Mouse (Mus musculus) liver, adult 2 months (tissue): ENCODE results near the gene Tha1. TPM values are rescaled to one million over a fixed set of nuclear protein-coding genes. Genes with fewer than 3 reads are reported as not detected.

Source experiments
- DNase-seq: peaks from one replicate; pipeline ENCODE4 v3.0.0-alpha.2; 2011; ENCODE audit warnings: low read depth, low spot score; ENCODE audit errors: extremely low read depth
- H3K27ac ChIP-seq: fragments of 200-500 bp; replicated peaks from 2 replicates; pipeline ENCODE4 v1.5.1; 2012; ENCODE audit warnings: low read depth, mild to moderate bottlenecking, control low read depth, inconsistent platforms, low read length; ENCODE audit not compliant: insufficient read depth
- H3K27me3 ChIP-seq: fragments of 200-500 bp; 2 replicates; pipeline ENCODE4 v1.6.1; 2012; ENCODE audit warnings: mild to moderate bottlenecking, moderate library complexity, low read length, inconsistent platforms; ENCODE audit not compliant: control insufficient read depth, insufficient read depth
- H3K36me3 ChIP-seq: fragments of 200-500 bp; 2 replicates; pipeline ENCODE4 v1.6.1; 2012; ENCODE audit warnings: low read length, inconsistent platforms; ENCODE audit not compliant: control insufficient read depth, insufficient read depth
- H3K4me1 ChIP-seq: fragments of 200-500 bp; 2 replicates; pipeline ENCODE4 v1.6.1; 2011; ENCODE audit warnings: low read length; ENCODE audit not compliant: control insufficient read depth, insufficient read depth
- H3K4me3 ChIP-seq: fragments of 200-500 bp; 2 replicates; pipeline ENCODE4 v1.5.1; 2011; ENCODE audit warnings: low read depth, mild to moderate bottlenecking, control low read depth, low read length, moderate library complexity; ENCODE audit not compliant: insufficient read depth
- H3K79me2 ChIP-seq: fragments of 200-500 bp; 2 replicates; pipeline ENCODE4 v1.6.1; 2012; ENCODE audit warnings: inconsistent platforms, mild to moderate bottlenecking, low read length, moderate library complexity; ENCODE audit not compliant: control insufficient read depth, insufficient read depth
- H3K9ac ChIP-seq: fragments of 200-500 bp; 2 replicates; pipeline ENCODE4 v1.6.1; 2012; ENCODE audit warnings: low read depth, mild to moderate bottlenecking, control low read depth, inconsistent platforms, low read length
- CTCF ChIP-seq: fragments of 200-500 bp; IDR thresholded peaks from 2 replicates; pipeline ENCODE4 v1.5.1; 2011; ENCODE audit warnings: low read depth, low read length, control low read depth
- POLR2A ChIP-seq: fragments of 200-500 bp; IDR thresholded peaks from 2 replicates; pipeline ENCODE4 v1.6.1; 2011; ENCODE audit warnings: low read length, control low read depth; ENCODE audit not compliant: insufficient read depth; ENCODE audit errors: extremely low read depth
- WGBS: fragments of 180-500 bp; shearing (Covaris S2); methylation state at CpG from one replicate; pipeline ENCODE4 v1.1.7; 2018; 5-methylcytosine and 5-hydroxymethylcytosine counted together
- polyA plus RNA-seq: library from polyadenylated mRNA; depleted of rRNA; stranded (reverse); fragments of >200 nt; gene quantifications from 2 replicates; pipeline ENCODE4 v1.2.3, GENCODE M21; 2012
- total RNA-seq: library from RNA; depleted of rRNA; stranded (reverse); fragments of >200 nt; gene quantifications from 2 replicates; pipeline ENCODE4 v1.2.3, GENCODE M21; 2014

Gene Tha1
- total and polyA plus RNA-seq, 2 experiments: 7.4 to 11.4 TPM

DNA sequence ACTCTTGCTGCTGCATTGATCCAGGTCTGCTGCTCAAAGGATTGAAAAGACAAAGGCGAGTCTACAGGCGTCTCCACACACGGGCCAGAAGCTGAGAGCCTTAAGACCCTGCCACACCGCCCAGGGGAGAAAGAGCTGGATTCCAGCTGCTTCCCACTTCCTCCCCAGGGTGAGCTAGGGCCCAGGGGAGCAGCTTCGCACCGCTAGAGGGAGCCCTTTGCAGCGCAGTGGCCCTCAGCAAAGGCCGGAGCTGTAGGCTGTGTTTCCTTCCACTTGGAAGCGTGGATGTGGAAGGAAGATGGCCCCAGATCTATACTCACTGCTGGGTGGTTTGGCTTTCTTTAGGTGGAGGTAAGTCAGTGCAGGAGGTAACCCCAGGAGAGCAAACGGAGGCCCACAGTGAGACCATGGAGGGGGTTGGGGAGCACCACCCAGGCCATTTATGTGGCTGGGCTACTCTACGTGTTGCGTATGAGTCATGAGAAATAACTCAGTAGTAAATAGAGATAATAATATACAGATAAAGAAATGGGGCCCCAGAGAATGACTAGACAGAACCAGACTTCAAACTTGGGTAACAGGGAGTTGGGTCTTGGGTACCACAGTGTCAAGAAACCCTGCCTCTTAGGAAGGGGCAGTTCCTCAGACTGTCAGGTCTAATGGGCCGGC lies 39.5 kb upstream of the Tha1 start:
- no peak overlapping the region for H3K27ac ChIP-seq
- no peak overlapping the region for H3K4me3 ChIP-seq
- peak; percentile 42 for DNase-seq
- no peaks in the 10 kb centered on the region for H3K27me3 ChIP-seq
- H3K36me3 ChIP-seq: no peaks in the 10 kb centered on the region
- H3K9ac ChIP-seq: no peak overlapping the region
- TF ChIP-seq CTCF (peak; percentile 99), POLR2A (no peak)
- WGBS: 29% methylated on average over 13 of the region's 13 CpGs
- peaks cover 3% of the 10 kb centered on the region; the same call in 1 of the 2 replicates for H3K4me1 ChIP-seq
- H3K79me2 ChIP-seq: no peaks in the 10 kb centered on the region

- no peak overlapping the region for H3K9ac ChIP-seq
- no peaks in the 10 kb centered on the region; the same call in 1 of the 2 replicates for H3K4me1 ChIP-seq
- no peaks in the 10 kb centered on the region for H3K27me3 ChIP-seq
- H3K79me2 ChIP-seq: no peaks in the 10 kb centered on the region
- no peak for DNase-seq
- no peaks in the 10 kb centered on the region for H3K36me3 ChIP-seq
- no peak overlapping the region for H3K4me3 ChIP-seq
- H3K27ac ChIP-seq: no peak overlapping the region
- 88% methylated on average over 8 of the region's 8 CpGs for WGBS
- TF ChIP-seq CTCF (no peak), POLR2A (no peak)
Measured at GRCm38 (mm10) chr11:117909337-117909736, 36.1 kb upstream of the Tha1 start.

GRCm38 (mm10) chr11:117904442-117904841 lies 31.2 kb upstream of the Tha1 start:
- Histone ChIP-seq H3K4me1 (no peaks in the 10 kb centered on the region), H3K27ac (no peak overlapping the region), H3K79me2 (no peaks in the 10 kb centered on the region), H3K4me3 (no peak overlapping the region), H3K36me3 (no peaks in the 10 kb centered on the region), H3K27me3 (no peaks in the 10 kb centered on the region), H3K9ac (no peak overlapping the region)
- TF ChIP-seq CTCF (no peak), POLR2A (no peak)
- WGBS: 69% methylated on average over 8 of the region's 8 CpGs
- DNase-seq: no peak

DNA sequence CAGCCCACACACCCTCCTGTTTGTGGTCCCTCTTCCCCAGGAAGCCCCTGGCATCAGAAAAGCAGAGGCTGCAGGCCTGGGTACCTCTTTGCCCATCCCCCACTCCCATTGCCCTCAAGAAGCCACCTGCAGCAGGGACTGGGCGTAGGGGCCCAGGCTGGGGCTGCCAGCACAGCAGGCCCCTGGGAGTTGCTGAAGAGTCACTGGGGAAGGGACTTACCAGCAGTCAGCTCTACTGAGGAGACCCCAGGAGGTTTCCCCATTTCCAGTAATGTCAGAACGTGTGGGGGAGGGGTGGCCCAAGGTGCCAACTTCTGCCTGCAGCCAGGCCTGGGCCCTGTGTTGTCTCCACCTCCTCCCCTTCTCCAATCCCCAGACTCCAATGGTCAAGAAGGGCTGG lies 29.0 kb upstream of the Tha1 start:
- H3K9ac ChIP-seq: no peak overlapping the region
- no peak for DNase-seq
- H3K27me3 ChIP-seq: no peaks in the 10 kb centered on the region
- 95% methylated on average over 2 of the region's 2 CpGs for WGBS
- no peak for TF ChIP-seq CTCF
- TF ChIP-seq POLR2A: no peak
- H3K79me2 ChIP-seq: no peaks in the 10 kb centered on the region
- no peak overlapping the region for H3K4me3 ChIP-seq
- no peak overlapping the region for H3K27ac ChIP-seq
- H3K4me1 ChIP-seq: no peaks in the 10 kb centered on the region
- no peaks in the 10 kb centered on the region for H3K36me3 ChIP-seq

- 69% methylated on average over 2 of the region's 2 CpGs for WGBS
Measured at GRCm38 (mm10) chr11:117896533-117896932, 23.3 kb upstream of the Tha1 start.

DNA sequence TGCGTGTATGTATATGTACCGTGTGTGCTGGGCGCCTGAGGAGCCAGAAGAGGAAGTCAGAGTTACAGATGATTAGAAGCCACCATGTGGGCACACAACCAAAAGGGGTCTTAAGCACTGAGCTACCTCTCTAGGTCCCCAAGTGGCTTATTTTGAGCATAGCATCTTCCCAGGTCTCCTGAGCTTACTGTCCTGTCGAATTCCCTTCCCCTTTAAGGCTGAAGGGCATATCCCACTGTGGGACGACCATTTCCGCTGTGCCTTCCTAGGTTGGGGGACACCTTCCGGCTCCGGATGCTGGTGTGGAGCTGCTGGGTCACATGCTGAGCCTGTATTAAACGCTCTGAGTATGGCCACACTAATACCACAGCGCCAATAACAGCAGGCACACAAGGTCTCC lies 21.4 kb upstream of the Tha1 start:
- 74% methylated on average over 10 of the region's 10 CpGs for WGBS

More at GRCm38 (mm10) chr11:117896533-117896932, 23.3 kb upstream of the Tha1 start:
- Histone ChIP-seq H3K4me1 (no peaks in the 10 kb centered on the region), H3K79me2 (no peaks in the 10 kb centered on the region), H3K4me3 (no peak overlapping the region), H3K27me3 (no peaks in the 10 kb centered on the region), H3K9ac (no peak overlapping the region), H3K27ac (no peak overlapping the region), H3K36me3 (no peaks in the 10 kb centered on the region)
- no peak for DNase-seq
- TF ChIP-seq POLR2A: no peak
- no peak for TF ChIP-seq CTCF

More for the DNA sequence above, 21.4 kb upstream of the Tha1 start:
- Histone ChIP-seq H3K27me3 (no peaks in the 10 kb centered on the region), H3K79me2 (no peaks in the 10 kb centered on the region), H3K27ac (no peak overlapping the region), H3K4me3 (no peak overlapping the region), H3K4me1 (peaks cover 2% of the 10 kb centered on the region; the same call in 1 of the 2 replicates), H3K9ac (no peak overlapping the region), H3K36me3 (no peaks in the 10 kb centered on the region)
- DNase-seq: no peak
- no peak for TF ChIP-seq CTCF
- TF ChIP-seq POLR2A: no peak
